Mouse (Mus musculus): ENCODE data around the gene Crmp1.

Gene Crmp1

DNA sequence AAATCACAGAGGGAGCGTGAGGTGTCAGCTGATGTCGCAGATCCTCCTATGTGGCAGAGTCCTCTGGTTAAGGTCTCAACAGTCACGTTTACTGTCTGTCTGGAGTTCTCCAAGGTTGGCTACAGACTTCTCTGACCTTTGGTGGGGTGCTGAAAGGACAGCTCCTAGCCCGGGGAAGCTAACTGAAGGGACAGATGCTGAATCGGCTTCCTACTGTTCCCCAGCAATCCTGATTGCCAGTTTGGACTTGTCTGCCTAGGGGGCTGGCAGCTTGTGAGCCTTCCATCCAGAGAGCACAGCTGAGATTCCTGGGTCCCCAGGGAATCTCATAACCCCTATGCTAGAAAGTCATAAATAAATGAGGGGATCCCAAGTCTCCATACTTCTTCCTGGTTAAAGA lies 1.2 kb upstream of the Crmp1 start:
- DNase-seq (ENCODE audit: low spot score) = no peak

DNA sequence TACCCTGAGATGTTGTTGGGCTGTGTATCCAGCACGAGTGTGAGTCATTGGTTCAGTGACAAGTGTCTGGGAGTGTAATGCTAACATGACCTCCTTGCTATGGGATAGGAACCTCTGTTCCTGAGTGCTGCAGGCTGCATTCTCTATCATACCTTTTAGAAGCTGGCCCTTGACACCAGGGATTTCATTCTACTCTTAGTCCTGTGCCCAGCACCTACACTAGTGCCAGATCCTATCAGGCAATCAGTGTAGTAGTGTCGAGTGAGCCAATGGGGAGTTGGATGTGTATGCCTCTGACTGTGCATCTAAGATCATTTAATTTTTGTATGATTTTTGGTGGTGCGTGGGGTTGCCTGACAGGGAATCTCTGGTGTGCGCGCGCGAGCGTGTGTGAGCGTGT lies 516 bp upstream of the Crmp1 start:
- DNase-seq (ENCODE audit: low spot score) = no peak

DNA sequence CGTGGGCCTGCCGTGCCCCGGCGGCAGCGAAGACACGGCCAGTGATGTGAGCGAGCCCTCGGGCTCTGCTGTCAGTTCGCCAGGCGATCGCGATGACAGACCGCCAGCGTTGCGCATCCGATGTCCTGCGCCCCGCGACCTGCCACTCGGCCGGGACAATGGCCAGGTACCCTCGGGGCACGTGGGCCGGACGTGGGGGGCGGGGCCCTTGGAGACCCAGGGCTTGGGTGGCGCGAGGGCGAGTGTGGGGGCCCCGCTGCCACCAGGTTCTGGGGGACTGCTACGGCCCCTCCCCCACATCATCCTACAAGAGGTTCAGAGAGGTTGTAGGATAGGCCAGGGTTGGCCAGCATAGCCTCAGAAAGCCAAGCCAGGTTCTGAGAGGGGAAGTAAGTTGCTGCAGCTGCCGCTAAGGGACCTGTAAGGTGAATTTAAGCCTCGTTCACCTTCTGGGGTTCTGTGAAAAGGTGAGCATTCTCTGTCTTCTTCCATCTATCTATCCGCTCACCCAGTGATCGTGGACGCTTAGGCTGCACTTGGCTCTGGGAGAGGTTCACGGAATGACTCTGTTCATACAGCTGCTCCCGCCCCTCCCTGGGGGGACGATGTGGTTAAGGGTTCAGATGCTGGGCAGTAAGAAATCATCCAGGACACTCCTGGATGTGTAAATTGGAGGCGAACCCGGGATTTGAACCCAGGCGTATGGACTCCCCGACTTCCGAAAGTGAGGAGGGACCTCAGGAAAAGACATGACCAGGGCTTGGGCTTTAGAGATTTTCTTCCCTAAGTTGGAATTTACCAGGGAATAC lies 824 bp downstream of the Crmp1 start:
- no peak for DNase-seq (ENCODE audit: low spot score)

DNA sequence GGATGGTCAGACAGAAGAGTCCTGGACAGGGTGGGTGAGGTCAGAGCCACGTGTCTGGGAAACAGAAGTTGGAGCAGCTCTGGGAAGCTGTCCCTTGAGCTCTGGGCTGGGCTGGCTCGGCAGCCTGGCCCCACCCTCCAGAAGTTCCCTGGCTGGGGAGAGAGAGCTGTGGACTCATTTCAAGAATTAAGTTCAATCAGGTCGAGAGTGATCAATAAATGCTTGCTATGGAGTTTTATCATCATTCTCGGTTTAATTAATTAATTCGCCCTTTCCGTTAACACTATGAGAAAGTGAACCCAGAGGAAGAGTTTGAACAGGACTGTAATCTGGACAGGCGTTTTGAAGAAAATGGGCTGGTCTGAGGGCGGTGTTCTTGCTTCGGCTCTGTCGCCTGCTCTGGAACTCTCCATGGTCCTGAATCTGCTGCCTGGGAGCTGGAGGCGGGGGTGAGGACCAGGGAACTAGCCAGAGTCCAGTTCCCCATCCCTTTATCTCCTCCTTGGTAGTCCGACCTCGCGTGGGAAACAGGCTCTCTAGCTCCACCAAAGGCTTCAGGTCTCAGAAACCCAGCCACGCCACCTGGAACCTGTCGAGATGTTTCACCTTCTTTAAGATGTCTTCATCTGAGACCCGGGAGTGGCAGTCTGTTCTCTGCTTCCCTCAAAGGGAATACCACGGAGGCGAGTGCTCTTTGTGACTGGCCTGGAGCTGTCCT lies 1.6 kb downstream of the Crmp1 start:
- DNase-seq (ENCODE audit: low spot score) = no peak

DNA sequence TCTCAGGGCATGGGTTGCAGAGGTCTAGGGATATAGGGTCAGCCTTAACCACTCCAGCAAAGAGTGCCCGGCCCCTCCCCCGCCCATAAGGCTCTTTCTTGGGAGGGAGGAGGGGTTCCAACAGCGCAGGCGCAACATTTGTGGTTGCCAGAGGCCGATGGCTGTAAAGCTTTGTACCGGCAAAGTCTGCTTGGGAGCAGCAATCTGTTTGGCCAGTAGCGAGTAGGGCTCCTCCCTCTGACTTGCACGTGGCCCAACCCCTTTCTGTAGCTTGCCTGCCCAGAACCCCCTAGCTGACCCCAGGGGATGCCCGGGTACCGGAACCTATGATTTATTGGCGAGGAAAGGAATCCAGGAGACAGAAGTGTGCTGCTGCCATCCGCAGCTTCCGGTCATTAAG lies 2.4 kb downstream of the Crmp1 start:
- no peak for DNase-seq (ENCODE audit: low spot score)

DNA sequence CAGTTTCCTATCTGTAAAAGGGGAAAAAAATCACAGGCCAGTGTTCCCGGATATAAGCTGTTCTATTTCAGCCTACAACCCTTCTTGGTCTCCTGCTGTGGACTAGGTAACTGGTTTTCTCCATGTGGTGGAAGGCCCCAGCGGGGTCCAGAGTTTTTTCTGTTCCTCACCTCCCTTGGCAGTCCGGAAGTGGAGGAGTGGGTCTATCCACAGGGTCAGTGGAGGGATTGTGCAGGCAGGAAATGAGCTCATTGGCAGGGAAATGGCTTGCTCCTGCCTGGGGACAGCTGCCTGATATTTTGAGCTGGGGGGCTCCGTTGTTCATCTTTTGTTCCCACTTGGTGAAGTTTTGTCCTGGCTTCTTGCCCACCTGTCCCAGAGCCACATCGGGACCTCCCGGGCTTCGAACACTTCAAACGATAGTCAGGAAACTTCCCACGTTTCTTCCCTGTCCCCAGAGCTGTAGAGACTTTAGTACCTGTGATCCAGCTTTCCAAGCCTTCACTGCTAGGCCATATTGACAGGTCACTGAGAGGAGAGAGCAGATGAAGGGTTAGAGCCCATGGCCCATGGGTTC lies 3.0 kb downstream of the Crmp1 start:
- no peak for DNase-seq (ENCODE audit: low spot score)

DNA sequence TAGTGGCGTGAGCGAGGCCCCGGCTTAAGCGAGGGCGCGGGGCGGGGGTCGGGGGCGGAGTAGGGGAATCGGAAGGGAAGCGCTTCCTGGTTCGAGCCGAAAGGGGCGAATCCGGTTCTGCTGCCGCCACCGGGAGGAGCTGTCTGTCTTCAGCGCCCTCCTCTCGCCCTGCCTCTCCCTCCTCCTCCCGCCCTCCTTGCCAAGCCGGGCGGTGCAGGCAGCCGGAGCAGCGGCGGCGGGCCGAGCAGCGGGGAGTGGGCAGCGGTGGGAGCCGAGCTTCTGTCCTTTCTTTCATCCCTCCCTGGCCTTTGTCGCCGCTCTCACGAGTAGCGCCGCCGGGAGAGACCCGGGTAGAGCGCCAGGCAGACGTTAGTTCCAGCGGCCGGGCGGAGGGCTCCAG lies 3.9 kb downstream of the Crmp1 start:
- no peak for DNase-seq (ENCODE audit: low spot score)

DNA sequence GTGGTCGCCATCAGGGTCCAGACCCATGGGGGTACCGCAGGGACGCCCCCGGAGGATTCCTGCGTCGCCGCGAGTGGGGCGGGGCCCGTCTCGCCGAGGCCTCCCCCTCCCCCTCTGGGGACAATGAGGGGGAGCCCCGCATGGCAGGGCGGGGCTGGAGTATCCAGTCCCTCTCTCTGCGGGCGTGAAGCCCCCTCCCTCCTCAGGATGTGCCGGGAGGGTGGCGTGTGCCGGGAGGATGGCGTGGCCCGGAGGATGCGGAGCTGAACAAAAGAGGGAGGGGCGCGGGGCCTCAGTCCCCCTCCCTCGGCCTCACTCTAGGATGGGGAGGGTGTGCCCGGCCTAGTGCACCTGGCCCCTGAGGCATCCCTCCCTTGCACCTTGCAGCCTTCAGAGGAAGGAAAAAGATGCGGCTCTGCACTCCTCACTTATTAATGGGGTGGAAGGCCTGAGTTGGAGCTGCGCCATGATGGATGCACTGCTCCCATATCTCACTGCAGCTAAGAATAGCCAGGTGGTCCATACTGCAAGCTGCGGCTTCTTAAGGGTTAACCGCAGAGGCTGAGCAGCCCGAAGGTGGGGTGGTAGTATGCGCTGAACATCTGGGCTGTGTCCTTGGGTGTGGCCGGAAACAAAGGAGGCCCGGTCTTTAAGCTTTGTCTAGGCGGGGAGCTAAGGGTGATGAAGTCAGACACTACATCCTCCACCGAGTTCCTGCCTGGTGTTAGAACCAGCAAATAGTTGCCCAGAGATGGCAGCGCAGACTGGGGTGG lies 4.6 kb downstream of the Crmp1 start:
- DNase-seq (ENCODE audit: low spot score) = no peak

DNA sequence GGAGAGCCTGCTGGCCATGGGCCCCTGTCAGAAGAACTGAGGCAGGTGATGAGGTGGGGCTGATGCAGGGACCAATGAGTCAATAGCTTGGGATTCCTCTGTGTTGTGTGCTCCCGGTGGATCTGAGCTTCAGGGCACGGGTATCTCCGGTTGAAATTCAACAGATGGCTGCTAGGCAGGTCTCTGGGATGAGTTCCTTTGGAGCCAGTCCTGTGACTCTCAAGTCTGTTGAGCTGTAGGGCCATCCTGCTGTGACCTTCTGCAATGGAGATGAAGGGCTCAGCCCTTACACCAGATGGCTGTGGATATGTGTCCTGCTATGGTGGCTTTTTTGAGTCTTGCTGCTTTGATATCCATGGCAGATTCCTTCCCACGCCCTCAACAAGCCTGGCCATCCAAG lies 5.7 kb downstream of the Crmp1 start:
- no peak for DNase-seq (ENCODE audit: low spot score)

DNA sequence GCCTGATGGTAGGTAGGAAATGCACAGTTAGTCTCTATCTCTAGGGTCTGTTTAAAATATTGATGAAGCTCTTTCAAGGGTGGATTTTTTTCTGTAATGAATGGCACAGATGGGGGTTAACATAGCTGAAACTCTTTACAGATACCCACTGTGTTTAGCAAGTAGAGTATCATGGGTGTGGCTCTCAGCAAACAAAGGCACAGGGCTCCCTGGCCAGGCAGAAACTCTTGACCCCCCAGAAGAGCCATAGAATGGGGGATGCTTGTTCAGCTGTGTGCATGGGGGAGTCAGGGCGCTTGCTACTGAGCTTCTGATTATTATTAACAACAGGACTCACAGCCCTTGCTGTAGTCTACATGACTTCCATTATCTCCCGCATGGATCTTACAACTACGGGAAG lies 7.1 kb downstream of the Crmp1 start:
- DNase-seq (ENCODE audit: low spot score) = no peak

DNA sequence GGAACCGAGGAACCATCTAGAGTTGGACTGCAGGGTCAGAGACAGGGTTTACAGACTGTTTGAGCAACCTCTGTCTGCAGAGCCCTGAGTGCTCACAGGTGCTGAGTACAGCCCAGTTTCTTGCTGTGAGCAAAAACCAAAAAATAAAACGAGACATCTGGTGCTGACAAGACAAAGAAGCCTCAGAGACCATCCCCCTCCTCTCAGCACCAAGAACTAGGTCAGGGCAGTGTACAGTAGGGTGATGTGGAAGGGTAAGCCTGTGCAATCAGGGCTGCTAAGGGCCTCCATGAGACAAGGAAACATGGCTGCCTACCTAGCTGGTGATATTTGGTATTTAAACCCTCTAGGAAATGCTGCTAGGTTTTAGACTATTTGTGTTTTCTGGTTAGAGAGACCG lies 9.9 kb downstream of the Crmp1 start:
- DNase-seq (ENCODE audit: low spot score) = no peak

DNA sequence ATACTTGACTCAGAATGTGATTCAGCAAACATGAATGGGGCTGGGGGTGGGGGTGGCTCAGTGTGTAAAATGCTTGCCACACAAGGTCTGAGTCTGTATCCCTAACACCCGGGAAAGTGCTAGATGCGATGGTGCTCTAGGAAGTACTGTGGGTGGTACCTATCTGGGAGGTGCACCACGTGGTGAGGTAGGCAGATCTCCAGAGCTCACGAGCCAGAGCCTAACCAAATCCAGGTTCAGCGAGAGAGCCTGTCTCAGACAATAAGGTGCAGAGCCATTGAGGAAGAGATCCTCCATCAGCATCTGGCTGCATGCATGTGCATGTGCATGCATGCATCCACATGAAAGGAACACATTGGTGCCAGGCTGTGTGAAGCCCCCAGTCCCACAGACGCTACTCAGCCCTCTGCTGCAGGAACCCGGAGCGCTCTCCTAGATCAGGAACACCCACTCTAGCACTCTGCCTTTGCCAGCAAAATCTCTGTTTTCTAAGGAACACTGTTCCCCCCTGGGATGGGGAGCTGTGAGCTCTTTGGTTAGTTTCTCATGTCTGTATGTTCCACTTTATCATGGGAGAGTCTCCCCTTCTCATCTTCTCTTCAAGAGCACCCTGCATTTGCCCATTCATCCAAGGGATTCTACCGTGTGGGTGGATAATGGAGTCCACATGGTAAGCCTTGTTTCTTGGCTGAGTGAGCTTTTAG lies 10.5 kb downstream of the Crmp1 start:
- no peak for DNase-seq (ENCODE audit: low spot score)

DNA sequence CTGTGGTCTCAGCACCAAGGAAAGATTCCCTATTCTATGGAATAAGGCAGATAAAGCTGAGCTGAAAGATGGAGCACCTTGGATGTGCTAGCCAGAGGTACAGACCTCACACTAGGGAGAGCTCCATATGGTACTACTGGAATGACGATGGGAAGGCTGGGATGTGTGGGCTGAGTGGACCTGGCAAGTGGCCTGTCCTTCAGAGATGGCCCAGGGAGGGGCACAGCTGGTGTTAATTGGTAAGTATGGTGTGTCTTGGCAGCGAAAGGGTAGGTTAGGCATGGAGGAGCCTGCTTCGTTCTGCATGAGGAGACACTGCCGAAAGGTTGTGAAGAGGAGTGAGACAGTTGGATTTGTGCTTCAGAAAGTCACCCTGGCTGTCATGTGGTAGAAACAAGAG lies 12.8 kb downstream of the Crmp1 start:
- no peak for DNase-seq (ENCODE audit: low spot score)

DNA sequence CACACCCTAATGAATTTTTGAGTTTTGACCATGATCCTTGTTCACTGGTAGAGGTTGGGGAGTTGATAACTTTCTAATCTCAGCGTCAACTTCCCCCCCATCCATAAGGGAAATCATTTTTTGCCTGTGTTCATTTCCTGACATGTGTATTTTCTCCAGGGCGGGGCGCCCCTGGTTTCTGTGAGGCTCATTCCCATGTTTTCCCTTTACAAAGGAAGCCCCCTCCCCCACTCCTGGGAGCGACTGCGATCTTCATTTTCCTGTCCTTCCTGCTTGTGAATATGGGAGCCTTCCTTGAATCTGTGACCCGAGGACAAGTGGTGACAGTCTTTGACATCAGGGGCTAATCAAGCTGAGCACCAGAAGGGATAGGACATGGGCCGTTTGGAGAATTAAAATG lies 15.1 kb downstream of the Crmp1 start:
- no peak for DNase-seq (ENCODE audit: low spot score)

DNA sequence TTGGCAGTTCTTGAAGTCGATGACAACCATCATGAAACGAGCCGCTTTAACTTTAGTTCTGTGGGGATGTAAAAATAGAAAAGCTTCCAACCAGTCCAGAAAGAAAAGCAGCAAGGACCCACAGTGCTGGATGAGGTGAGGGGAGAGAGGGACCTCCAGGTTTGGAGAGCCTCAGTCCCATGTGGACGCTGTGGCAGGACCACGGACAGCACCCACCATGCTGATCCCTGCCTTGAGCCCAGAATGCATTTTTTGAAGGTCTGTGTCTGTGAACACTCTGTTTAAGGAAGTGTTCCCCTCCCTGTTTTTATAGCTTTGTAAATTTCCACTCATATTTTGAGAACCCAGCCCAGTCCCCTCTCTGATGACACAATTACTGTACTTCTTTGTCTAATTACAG lies 15.5 kb downstream of the Crmp1 start:
- no peak for DNase-seq (ENCODE audit: low spot score)

DNA sequence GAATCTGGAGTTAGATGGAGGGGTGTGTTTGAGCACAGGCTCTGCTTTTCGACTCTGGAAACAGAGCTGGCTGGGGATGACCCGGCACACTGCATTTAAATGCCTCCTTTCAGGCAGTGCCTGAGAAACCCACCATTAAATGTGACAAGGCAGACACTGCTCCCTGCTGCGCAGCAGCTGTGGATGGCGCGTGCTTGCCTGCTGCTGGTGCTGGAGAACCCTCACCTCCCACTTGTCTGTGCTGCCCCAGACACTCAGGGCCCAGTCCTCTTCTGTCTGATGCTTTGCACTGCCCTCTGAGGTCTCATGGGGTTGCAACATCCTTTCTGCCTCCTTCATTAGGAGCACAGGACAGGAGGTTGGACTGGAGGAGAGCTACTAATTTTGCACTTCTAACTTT lies 20.0 kb downstream of the Crmp1 start:
- no peak for DNase-seq (ENCODE audit: low spot score)

DNA sequence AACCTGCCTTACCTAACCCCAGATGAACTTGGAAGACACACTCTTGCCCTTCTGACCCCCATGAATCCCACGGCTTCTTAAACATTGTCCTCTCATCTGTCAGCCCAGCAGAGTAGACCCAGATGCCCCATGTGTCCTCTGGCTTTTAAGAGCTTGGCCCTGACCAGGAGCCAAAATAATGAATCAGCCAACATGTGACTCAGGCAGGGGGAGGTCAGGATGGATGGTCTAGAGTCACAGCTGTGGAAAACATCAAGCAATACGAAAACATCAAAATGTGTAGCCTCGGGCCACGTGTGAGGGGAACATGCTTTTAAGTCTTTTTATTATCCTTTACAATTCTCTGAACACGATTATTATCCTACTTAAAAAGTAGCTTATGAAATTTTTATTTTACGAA lies 22.1 kb downstream of the Crmp1 start:
- DNase-seq (ENCODE audit: low spot score) = no peak

DNA sequence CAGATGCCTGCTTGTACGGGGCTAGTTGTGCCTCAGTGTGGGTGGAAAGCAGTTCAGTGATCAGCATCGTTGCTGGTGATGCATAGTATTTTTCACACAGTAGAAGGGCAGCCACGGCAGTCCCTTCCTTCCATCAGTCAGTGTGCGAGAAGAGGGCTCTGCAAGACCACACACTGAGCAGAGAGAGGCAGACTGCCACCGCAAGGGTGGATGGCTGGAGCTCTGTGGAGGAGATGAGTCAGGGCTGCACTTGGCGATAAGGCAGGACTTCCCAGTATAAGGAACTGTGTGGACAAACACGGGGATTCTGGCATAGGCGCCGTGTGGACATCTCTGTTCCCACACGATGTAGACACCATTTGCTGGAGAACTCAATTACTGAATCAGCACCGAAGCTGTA lies 39.3 kb downstream of the Crmp1 start:
- no peak for DNase-seq (ENCODE audit: low spot score)

DNA sequence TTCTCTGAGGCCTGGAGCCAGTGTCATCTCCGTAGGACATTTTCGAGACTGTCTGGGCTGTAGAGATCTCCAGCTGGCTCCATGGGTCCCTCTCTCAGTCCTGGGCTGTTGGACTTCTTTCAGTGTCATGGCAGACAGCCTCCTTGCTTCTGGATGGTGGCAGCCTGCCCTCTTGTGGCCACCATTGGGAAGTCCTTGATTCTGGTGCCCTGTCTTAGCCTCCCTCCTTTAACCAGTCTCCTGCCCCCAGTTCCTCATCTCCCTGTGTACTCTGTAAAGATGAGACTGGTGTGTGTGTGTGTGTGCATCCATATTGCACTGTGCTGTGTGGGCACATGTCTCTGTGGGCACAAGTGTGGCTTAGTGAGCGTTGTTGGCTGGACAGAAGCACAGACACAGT lies 46.6 kb downstream of the Crmp1 start:
- DNase-seq (ENCODE audit: low spot score) = peak; percentile 35

DNA sequence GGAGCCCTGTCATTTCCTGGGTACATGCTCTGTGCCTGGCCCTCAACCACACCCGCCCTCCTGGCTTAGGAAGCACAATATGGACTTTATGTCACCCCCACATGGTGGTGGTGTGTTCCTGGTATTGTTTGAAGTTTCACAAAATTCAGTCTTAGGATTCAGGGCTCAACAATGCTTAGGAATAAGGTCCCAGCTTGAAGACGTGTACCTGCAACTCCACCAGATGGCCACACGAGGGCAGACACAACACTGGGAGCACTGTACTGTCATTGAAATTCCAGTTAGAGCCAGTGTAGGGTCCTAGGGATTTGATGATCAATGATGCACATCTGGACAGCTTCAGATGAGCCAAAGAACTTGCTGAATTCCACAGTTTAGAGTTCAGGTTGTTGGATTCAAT lies 47.5 kb downstream of the Crmp1 start:
- peak; percentile 54 for DNase-seq (ENCODE audit: low spot score)

DNA sequence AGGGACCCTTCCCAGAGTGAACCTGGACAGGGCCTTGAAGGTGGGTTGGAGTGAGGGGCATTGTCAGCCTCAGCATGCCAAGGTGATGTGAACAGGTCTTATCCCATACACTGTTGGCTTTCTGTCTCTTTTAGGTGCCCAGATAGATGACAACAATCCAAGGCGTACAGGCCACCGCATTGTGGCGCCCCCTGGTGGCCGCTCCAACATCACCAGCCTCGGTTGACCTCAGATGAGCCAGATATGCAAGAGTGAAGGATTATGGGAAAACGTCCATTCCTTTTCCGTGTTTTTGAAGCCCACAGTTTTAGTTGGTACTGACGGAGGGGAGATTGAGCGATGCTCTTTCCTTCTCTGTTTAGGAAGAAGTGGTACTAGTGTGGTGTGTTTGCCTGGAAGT lies 49.2 kb downstream of the Crmp1 start:
- DNase-seq (ENCODE audit: low spot score) = no peak

DNA sequence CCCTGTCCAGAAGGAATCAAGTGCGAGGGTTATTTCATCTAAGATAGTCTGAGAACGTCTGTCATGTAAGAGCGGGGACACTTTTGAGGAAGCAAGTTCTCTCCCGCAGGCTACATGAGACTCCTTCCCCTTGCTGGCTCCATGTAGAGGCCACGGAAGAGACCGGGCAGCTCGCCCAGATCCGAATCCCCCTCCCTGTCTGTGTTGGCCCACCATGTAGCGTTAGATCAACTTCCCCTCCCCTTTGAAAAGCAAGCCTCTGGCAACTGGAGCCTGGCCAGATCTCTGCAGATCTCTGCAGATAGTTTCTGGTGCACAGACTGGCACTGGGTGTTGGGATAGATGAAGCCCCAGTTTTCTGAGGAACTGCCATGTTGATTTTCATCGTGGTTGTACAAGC lies 55.0 kb downstream of the Crmp1 start:
- DNase-seq (ENCODE audit: low spot score) = no peak
